Mouse (Mus musculus) small intestine, adult 2 months (tissue): ENCODE data around the gene Ufsp1.

Experiments used
- CTCF ChIP-seq: fragments of 200-500 bp; IDR thresholded peaks from 2 replicates; pipeline ENCODE4 v1.5.1; 2012; ENCODE audit warnings: low read depth, mild to moderate bottlenecking, control low read depth, inconsistent platforms, low read length, moderate library complexity, mixed read lengths; ENCODE audit not compliant: insufficient replicate concordance, insufficient read length; ENCODE audit errors: extremely low read depth
- POLR2A ChIP-seq: fragments of 200-500 bp; IDR thresholded peaks from 2 replicates; pipeline ENCODE4 v1.6.1; 2012; ENCODE audit warnings: low read depth, mild to moderate bottlenecking, control low read depth, inconsistent platforms, low read length, moderate library complexity

GRCm38 (mm10) chr5:137264787-137265186 is 29.6 kb upstream of the Ufsp1 start:
- TF ChIP-seq POLR2A (no peak), CTCF (no peak)
